Mouse (Mus musculus): ENCODE measurements around the gene Pih1d2.
A peak's percentile ranks its signal among the peaks of the same experiment; 100 is the strongest.
"Not testable (repeated sequence)": the region's sequence is repeated elsewhere in the genome, so short reads cannot be mapped to it uniquely, and the experiment has no call there.

The Pih1d2 gene

GRCm38 (mm10) chr9:50617794-50618330 lies 741 bp downstream of the Pih1d2 start:
- DNase-seq (ENCODE audit: low read depth, low spot score), result no peak

DNA sequence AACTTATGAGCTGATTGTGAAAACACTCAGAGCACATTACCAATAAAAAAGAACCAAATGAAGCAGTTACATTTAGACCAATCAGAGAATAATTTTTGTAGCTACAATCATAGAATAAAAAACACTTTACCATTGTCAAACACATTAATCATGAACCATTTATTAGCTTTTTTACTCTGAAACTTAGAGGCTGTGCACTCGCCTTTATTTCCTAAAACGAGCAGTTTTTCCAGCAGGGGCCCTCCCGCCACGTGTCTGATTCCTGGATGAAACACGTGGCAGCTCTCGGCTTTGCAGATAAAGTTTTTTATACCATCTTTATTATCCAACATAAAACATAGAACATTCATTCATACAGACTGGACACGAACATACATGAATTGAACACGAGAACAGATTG lies 13.8 kb downstream of the Pih1d2 start:
- DNase-seq (ENCODE audit: low read depth, low spot score), result not testable (repeated sequence)

DNA sequence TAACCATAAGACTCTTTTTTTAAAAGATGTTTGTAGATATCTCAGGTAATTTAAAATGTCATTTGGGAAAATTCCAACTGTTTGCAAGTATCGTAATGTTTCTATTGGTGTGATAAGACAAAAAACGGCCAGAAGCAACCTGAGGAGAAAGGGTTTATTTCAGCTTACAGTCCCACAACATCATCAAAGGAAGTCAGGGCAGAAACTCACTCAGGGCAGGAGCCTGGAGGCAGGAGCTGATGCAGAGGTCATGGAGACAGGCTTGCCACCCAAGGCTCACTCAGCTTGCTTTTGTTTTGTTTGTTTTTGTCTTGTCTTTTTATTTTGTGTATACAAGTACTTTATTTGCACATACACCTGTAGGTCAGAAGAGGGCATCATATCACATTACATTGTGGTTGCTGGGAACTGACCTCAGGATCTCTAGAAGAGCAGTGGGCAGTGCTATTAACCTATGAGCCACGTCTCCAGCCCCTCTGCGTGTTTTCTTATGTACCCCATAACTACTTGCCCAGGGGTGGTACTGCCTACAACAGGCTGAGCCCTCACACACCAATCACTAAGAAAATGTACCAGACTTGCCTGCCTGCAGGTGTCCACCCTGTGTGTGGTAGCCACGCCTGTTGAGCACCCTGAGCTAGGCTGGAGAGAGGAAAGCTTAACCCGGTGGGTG lies 15.0 kb downstream of the Pih1d2 start:
- no peak for DNase-seq (ENCODE audit: low read depth, low spot score)

DNA sequence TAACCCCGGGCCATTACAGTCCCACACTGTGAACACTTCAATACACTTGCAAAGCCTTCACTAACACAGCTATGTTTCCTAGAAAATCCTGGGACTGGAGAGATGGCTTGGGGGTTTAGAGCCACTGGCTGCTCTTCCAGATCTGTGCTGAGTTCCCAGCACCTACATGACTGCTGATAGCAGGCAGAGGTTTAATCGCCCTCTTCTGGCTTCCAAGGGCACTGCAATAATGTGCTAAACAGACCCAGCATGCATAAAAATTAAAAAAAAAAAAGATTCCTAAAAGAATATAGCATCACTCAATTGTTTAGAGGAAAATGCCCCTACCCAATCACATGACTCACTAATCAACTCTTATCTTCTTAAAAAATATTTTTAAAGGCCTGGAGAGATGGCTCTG lies 15.9 kb downstream of the Pih1d2 start:
- DNase-seq (ENCODE audit: low read depth, low spot score), result peak; percentile 27

GRCm38 (mm10) chr9:50634270-50634669 lies 17.1 kb downstream of the Pih1d2 start:
- DNase-seq (ENCODE audit: low read depth, low spot score), result no peak

- DNase-seq (ENCODE audit: low read depth, low spot score), result no peak
Measured at GRCm38 (mm10) chr9:50646826-50647370, 29.8 kb downstream of the Pih1d2 start.

- DNase-seq (ENCODE audit: low read depth, low spot score), result no peak
Measured at GRCm38 (mm10) chr9:50650503-50650902, 33.4 kb downstream of the Pih1d2 start.

- DNase-seq (ENCODE audit: low read depth, low spot score), result no peak
Measured at GRCm38 (mm10) chr9:50658391-50658790, 41.3 kb downstream of the Pih1d2 start.

- no peak for DNase-seq (ENCODE audit: low read depth, low spot score)
Measured at GRCm38 (mm10) chr9:50658941-50659388, 41.8 kb downstream of the Pih1d2 start.

GRCm38 (mm10) chr9:50659392-50660217 lies 42.5 kb downstream of the Pih1d2 start, which contains the start of gene Dlat:
Gene Dlat (minus strand): TSS chr9:50659780.
- DNase-seq (ENCODE audit: low read depth, low spot score), result peak; percentile 87

GRCm38 (mm10) chr9:50660431-50660830 lies 43.3 kb downstream of the Pih1d2 start:
- DNase-seq (ENCODE audit: low read depth, low spot score), result peak; percentile 30

- no peak for DNase-seq (ENCODE audit: low read depth, low spot score)
Measured at GRCm38 (mm10) chr9:50664826-50665225, 47.7 kb downstream of the Pih1d2 start.

- DNase-seq (ENCODE audit: low read depth, low spot score), result no peak
Measured at GRCm38 (mm10) chr9:50666442-50666841, 49.3 kb downstream of the Pih1d2 start.

- no peak for DNase-seq (ENCODE audit: low read depth, low spot score)
Measured at GRCm38 (mm10) chr9:50667579-50668498, 50.7 kb downstream of the Pih1d2 start.

GRCm38 (mm10) chr9:50670690-50671089 lies 53.6 kb downstream of the Pih1d2 start:
- peak; percentile 60 for DNase-seq (ENCODE audit: low read depth, low spot score)
